Mouse (Mus musculus) liver, adult 10 weeks (tissue): ENCODE data around the gene St3gal6. TPM values are rescaled to one million over a fixed set of nuclear protein-coding genes. Genes with fewer than 3 reads are reported as not detected.

ENCODE experiments used
- polyA plus RNA-seq: library from polyadenylated mRNA; stranded (reverse); fragments of 350-450 nt; fragmentation: Illumina TruSeq; extraction: RNeasy Lipid Tissue Mini Kit (QIAGEN cat#74804); gene quantifications from one replicate; pipeline ENCODE4 v1.2.3, GENCODE M21; 2014; ENCODE audit warnings: low read depth, low replicate concordance

St3gal6 gene
- polyA plus RNA-seq, result 20.3 TPM

DNA sequence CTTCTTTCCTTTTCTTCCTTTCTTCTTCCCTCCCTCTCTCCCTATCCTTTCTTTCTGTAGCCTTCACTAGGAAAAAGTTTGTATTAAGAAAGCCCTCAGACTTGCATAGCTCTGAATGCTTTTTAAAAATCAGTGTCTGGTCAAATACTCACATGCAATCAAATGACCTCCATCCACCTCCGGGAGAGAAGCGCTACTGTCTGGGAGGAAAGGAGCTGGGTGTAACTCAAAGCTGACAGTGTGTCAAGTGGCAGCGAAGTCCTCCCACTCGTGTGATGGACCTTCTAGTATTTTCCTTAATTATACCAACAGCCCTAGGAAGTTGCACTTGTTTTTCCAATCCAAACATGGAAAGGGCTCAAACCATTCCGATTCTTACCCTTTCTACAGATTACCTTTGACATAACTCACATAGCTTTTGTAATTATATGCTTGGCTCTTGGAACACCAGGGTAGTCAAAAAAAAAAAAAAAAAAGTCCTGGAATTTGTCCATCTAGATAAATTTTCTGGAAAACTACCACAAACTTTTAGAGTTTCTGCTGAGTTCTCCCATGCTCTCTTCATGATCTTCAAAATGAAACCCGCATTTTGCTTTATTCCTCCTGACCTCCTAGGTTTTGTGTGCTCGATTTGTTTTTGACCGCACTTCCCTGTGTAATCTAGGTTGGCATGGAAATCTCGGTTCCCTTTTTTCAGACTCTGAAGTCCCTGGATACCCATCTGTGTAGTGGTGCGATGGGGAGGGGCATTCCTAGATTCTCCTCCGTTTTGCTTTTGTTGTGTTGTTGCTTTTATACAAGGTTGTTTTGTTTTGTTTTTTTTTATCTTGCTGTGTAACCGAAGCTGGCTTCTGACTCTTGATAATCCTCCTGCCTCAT lies at the start of gene St3gal6:
TSS of gene St3gal6 (minus strand) at position 272 of the 879 bp plus-strand sequence.

Other genes with a start within 250 kb of the St3gal6 start
- gene Dcbld2, start 115.8 kb downstream of the St3gal6 start, polyA plus RNA-seq, result 1.4 TPM
- not detected for gene Gm813, start 92.7 kb upstream of the St3gal6 start, polyA plus RNA-seq
- not detected for gene E330017A01Rik, start 114.5 kb upstream of the St3gal6 start, polyA plus RNA-seq
- 187 TPM for gene Cpox, start 146.0 kb upstream of the St3gal6 start, polyA plus RNA-seq
- not detected for gene Gpr15, start 194.8 kb upstream of the St3gal6 start, polyA plus RNA-seq
- gene Cldnd1, start 203.7 kb upstream of the St3gal6 start, polyA plus RNA-seq, result 39.4 TPM
- gene Olfr172, start 238.9 kb upstream of the St3gal6 start, polyA plus RNA-seq, result not detected